Mouse (Mus musculus): ENCODE measurements around the gene Olfr625-ps1.

DNA sequence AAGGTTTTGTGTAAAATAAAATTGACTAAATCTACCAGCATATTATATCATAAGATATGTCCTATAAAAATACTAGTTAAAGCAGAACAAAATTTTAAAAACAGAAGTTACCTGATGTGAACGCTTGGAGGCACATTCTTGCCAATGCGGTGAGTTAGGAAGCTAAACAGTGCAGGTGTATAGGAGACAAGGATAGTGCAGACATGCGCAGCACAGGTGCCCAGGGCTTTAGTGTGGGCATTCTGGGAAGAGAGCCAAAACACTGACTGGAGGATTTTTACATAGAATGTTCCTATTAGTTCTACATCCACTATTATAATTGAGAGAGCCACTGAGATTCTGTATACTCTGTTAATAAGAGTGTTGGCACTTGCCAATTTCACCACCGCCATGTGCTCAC lies 16.9 kb downstream of the Olfr625-ps1 start:
- TF ChIP-seq POLR2A (IDR thresholded peaks at IDR 0.05; ENCODE audit: extremely low read depth, insufficient read depth, low read length) (no peak), CTCF (IDR thresholded peaks at IDR 0.05; ENCODE audit: extremely low read depth, insufficient read depth, low read length) (no peak)

All from cortical plate, adult 2 months (tissue).